In genomic region chr6:125461325-125461724, GRCm38 (mm10) we compare ENCODE assay signal across 18 mouse cellular contexts.
"Had no signal": no experiment of that assay in that cellular context is flagged by ENCODE, and none has a peak within 500 bp of the region (broad histone marks: within the 10 kb centered on the region; RNA-seq: fewer than 3 reads in every experiment).

No protein-coding gene starts in this region.

- ATAC-seq: liver, postnatal 0 days; midbrain, embryonic 15.5 days had no signal

- H3K4me1 ChIP-seq: midbrain, embryonic 15.5 days; neural tube, embryonic 12.5 days had no signal

- H3K4me2 ChIP-seq: limb, embryonic 12.5 days; liver, embryonic 13.5 days; midbrain, embryonic 11.5 days; midbrain, embryonic 15.5 days; neural tube, embryonic 12.5 days; stomach, embryonic 15.5 days had no signal

- H3K36me3 ChIP-seq: midbrain, embryonic 15.5 days; neural tube, embryonic 12.5 days had no signal

- H3K9ac ChIP-seq: limb, embryonic 12.5 days; liver, embryonic 13.5 days; liver, postnatal 0 days; midbrain, embryonic 15.5 days; neural tube, embryonic 12.5 days; stomach, embryonic 15.5 days had no signal

- DNase-seq: kidney, adult 11 months; kidney, adult 9 months; kidney, postnatal 4 days; liver; liver, embryonic 13.5 days; liver, postnatal 0 days; lung, postnatal 36 days; retina, postnatal 1 day; right cerebral cortex, postnatal 14 days; thymus, adult 2 months; thymus, postnatal 36 days had no signal

- H3K4me3 ChIP-seq: layer of hippocampus, adult 2 months; limb, embryonic 12.5 days; liver, embryonic 13.5 days; megakaryocyte, embryonic 14.5 days; midbrain, embryonic 15.5 days; neural tube, embryonic 12.5 days; stomach, embryonic 15.5 days had no signal

- H3K9me3 ChIP-seq: limb, embryonic 12.5 days; liver, embryonic 13.5 days; megakaryocyte, embryonic 14.5 days; midbrain, embryonic 15.5 days; neural tube, embryonic 12.5 days; stomach, embryonic 15.5 days had no signal

- H3K27ac ChIP-seq: layer of hippocampus, adult 2 months; liver, embryonic 13.5 days; midbrain, embryonic 15.5 days; neural tube, embryonic 12.5 days; stomach, embryonic 15.5 days had no signal

- H3K27me3 ChIP-seq: limb, embryonic 12.5 days; liver, embryonic 13.5 days; megakaryocyte, embryonic 14.5 days; midbrain, embryonic 15.5 days; neural tube, embryonic 12.5 days; stomach, embryonic 15.5 days had no signal
